Mouse (Mus musculus) urinary bladder, postnatal 25 days (tissue): ENCODE measurements around the gene Palm.

ENCODE experiments used
- DNase-seq: peaks from one replicate; pipeline ENCODE4 v3.0.0; 2022; ENCODE audit warnings: low spot score

Gene Palm

GRCm38 (mm10) chr10:79856280-79856679, 62.9 kb downstream of the Palm start:
- no peak for DNase-seq

- no peak for DNase-seq
Observed at GRCm38 (mm10) chr10:79856704-79857451, 63.5 kb downstream of the Palm start.

GRCm38 (mm10) chr10:79857452-79857811, 64.1 kb downstream of the Palm start:
- peak; percentile 47 for DNase-seq

- no peak for DNase-seq
Observed at GRCm38 (mm10) chr10:79857894-79858293, 64.5 kb downstream of the Palm start.

- DNase-seq: no peak
Observed at GRCm38 (mm10) chr10:79858416-79859074, 65.2 kb downstream of the Palm start.

- DNase-seq: no peak
Observed at GRCm38 (mm10) chr10:79859116-79859515, 65.7 kb downstream of the Palm start.

- no peak for DNase-seq
Observed at GRCm38 (mm10) chr10:79860079-79860911, 66.9 kb downstream of the Palm start.

- DNase-seq: no peak
Observed at GRCm38 (mm10) chr10:79861230-79862048, 68.1 kb downstream of the Palm start.

- DNase-seq: no peak
Observed at GRCm38 (mm10) chr10:79862049-79862788, 68.8 kb downstream of the Palm start.

- DNase-seq: no peak
Observed at GRCm38 (mm10) chr10:79862925-79863324, 69.6 kb downstream of the Palm start.

- no peak for DNase-seq
Observed at GRCm38 (mm10) chr10:79864351-79865188, 71.2 kb downstream of the Palm start.

- DNase-seq: no peak
Observed at GRCm38 (mm10) chr10:79865189-79865601, 71.8 kb downstream of the Palm start.

- DNase-seq: no peak
Observed at GRCm38 (mm10) chr10:79865801-79866295, 72.5 kb downstream of the Palm start.

GRCm38 (mm10) chr10:79866601-79867000, 73.2 kb downstream of the Palm start:
- DNase-seq: no peak
